Mouse (Mus musculus): ENCODE data around the gene Mrps35. TPM values are rescaled to one million over a fixed set of nuclear protein-coding genes. Genes with fewer than 3 reads are reported as not detected.

Mrps35 gene
- 69.9 and 70.8 TPM in 2 replicates for polyA plus RNA-seq (2016; fragmentation: Nextera tagmentation; extraction: Ambion mirVana)

- Histone ChIP-seq H3K27ac (peak within 1 kb of the TSS; percentile 88), H3K36me3 (0 out of 2 replicates have a peak, but pooled peaks cover 16% of the 10 kb centered on the region), H3K4me3 (peak within 1 kb of the TSS; percentile 91), H3K9ac (peak within 1 kb of the TSS; percentile 86), H3K9me3 (replicated peaks) (no peaks in the 10 kb centered on the region), H3K27me3 (0 out of 2 replicates have a peak, but pooled peaks cover 5% of the 10 kb centered on the region), H3K4me2 (replicated peaks) (peak within 1 kb of the TSS; percentile 66), H3K4me1 (peaks cover 21% of the 10 kb centered on the region)
- 3% methylated on average over 66 of the region's 66 CpGs for WGBS
- peak; percentile 100 for ATAC-seq (ENCODE audit: low FRiP score)
Measured at GRCm38 (mm10) chr6:147042291-147043290, at the start of gene Mrps35. Gene Mrps35, plus strand, starts transcription at chr6:147042764.

GRCm38 (mm10) chr6:146994236-146994635 is 48.3 kb upstream of the Mrps35 start:
- WGBS: 39% methylated on average over 5 of the region's 5 CpGs
- no peak overlapping the region for H3K4me3 ChIP-seq
- H3K27me3 ChIP-seq: no peaks in the 10 kb centered on the region
- H3K27ac ChIP-seq: no peak overlapping the region
- no peaks in the 10 kb centered on the region for H3K4me1 ChIP-seq
- no peak overlapping the region for H3K4me2 ChIP-seq (replicated peaks)
- no peak overlapping the region for H3K9ac ChIP-seq
- H3K9me3 ChIP-seq (replicated peaks): no peaks in the 10 kb centered on the region
- no peaks in the 10 kb centered on the region for H3K36me3 ChIP-seq
- no peak for ATAC-seq (ENCODE audit: low FRiP score)

- no peak overlapping the region for H3K4me2 ChIP-seq (replicated peaks)
- H3K9me3 ChIP-seq (replicated peaks): no peaks in the 10 kb centered on the region
- H3K27me3 ChIP-seq: no peaks in the 10 kb centered on the region
- H3K4me1 ChIP-seq: no peaks in the 10 kb centered on the region
- H3K36me3 ChIP-seq: no peaks in the 10 kb centered on the region
- no peak overlapping the region for H3K4me3 ChIP-seq
- H3K27ac ChIP-seq: no peak overlapping the region
- peak; percentile 46; the same call in 1 of the 2 replicates for ATAC-seq (ENCODE audit: low FRiP score)
- 52% methylated on average over 1 of the region's 2 CpGs for WGBS
- H3K9ac ChIP-seq: no peak overlapping the region
Measured at GRCm38 (mm10) chr6:146995391-146995790, 47.2 kb upstream of the Mrps35 start.

- no peaks in the 10 kb centered on the region for H3K36me3 ChIP-seq
- no peaks in the 10 kb centered on the region for H3K9me3 ChIP-seq (replicated peaks)
- no peak overlapping the region for H3K4me3 ChIP-seq
- 84% methylated on average over 6 of the region's 6 CpGs for WGBS
- no peak overlapping the region for H3K9ac ChIP-seq
- no peak overlapping the region for H3K4me2 ChIP-seq (replicated peaks)
- no peak overlapping the region for H3K27ac ChIP-seq
- no peak for ATAC-seq (ENCODE audit: low FRiP score)
- H3K27me3 ChIP-seq: no peaks in the 10 kb centered on the region
- no peaks in the 10 kb centered on the region for H3K4me1 ChIP-seq
Measured at GRCm38 (mm10) chr6:146995878-146996277, 46.7 kb upstream of the Mrps35 start.

GRCm38 (mm10) chr6:146997006-146997405 is 45.6 kb upstream of the Mrps35 start:
- no peaks in the 10 kb centered on the region for H3K36me3 ChIP-seq
- no peaks in the 10 kb centered on the region for H3K9me3 ChIP-seq (replicated peaks)
- 88% methylated on average over 6 of the region's 6 CpGs for WGBS
- no peak overlapping the region for H3K4me2 ChIP-seq (replicated peaks)
- no peak for ATAC-seq (ENCODE audit: low FRiP score)
- no peaks in the 10 kb centered on the region for H3K27me3 ChIP-seq
- H3K4me3 ChIP-seq: no peak overlapping the region
- H3K4me1 ChIP-seq: no peaks in the 10 kb centered on the region
- H3K27ac ChIP-seq: no peak overlapping the region
- H3K9ac ChIP-seq: no peak overlapping the region

GRCm38 (mm10) chr6:146998710-146999109 is 43.9 kb upstream of the Mrps35 start:
- H3K27me3 ChIP-seq: no peaks in the 10 kb centered on the region
- H3K4me3 ChIP-seq: no peak overlapping the region
- H3K4me1 ChIP-seq: no peaks in the 10 kb centered on the region
- no peaks in the 10 kb centered on the region for H3K36me3 ChIP-seq
- H3K9me3 ChIP-seq (replicated peaks): no peaks in the 10 kb centered on the region
- ATAC-seq (ENCODE audit: low FRiP score): no peak
- 95% methylated on average over 4 of the region's 4 CpGs for WGBS
- H3K9ac ChIP-seq: no peak overlapping the region
- no peak overlapping the region for H3K4me2 ChIP-seq (replicated peaks)
- H3K27ac ChIP-seq: no peak overlapping the region

- Histone ChIP-seq H3K36me3 (no peaks in the 10 kb centered on the region), H3K27ac (no peak overlapping the region), H3K4me1 (no peaks in the 10 kb centered on the region), H3K27me3 (no peaks in the 10 kb centered on the region), H3K4me2 (replicated peaks) (no peak overlapping the region), H3K4me3 (no peak overlapping the region), H3K9me3 (replicated peaks) (no peaks in the 10 kb centered on the region), H3K9ac (no peak overlapping the region)
- WGBS: 86% methylated on average over 9 of the region's 9 CpGs
- no peak for ATAC-seq (ENCODE audit: low FRiP score)
Measured at GRCm38 (mm10) chr6:146999302-146999701, 43.3 kb upstream of the Mrps35 start.

- Histone ChIP-seq H3K4me2 (replicated peaks) (no peak overlapping the region), H3K9me3 (replicated peaks) (no peaks in the 10 kb centered on the region), H3K4me3 (no peak overlapping the region), H3K36me3 (no peaks in the 10 kb centered on the region), H3K27me3 (no peaks in the 10 kb centered on the region), H3K27ac (no peak overlapping the region), H3K4me1 (no peaks in the 10 kb centered on the region), H3K9ac (no peak overlapping the region)
- 64% methylated on average over 2 of the region's 2 CpGs for WGBS
- no peak for ATAC-seq (ENCODE audit: low FRiP score)
Measured at GRCm38 (mm10) chr6:146999755-147000154, 42.8 kb upstream of the Mrps35 start.

- no peak overlapping the region for H3K4me3 ChIP-seq
- WGBS: 56% methylated on average over 3 of the region's 3 CpGs
- H3K27ac ChIP-seq: no peak overlapping the region
- H3K36me3 ChIP-seq: peaks cover 4% of the 10 kb centered on the region; the same call in 1 of the 2 replicates
- no peak overlapping the region for H3K4me2 ChIP-seq (replicated peaks)
- no peaks in the 10 kb centered on the region for H3K4me1 ChIP-seq
- ATAC-seq (ENCODE audit: low FRiP score): no peak
- no peaks in the 10 kb centered on the region for H3K27me3 ChIP-seq
- no peaks in the 10 kb centered on the region for H3K9me3 ChIP-seq (replicated peaks)
- H3K9ac ChIP-seq: no peak overlapping the region
Measured at GRCm38 (mm10) chr6:147008148-147008547, 34.4 kb upstream of the Mrps35 start.

GRCm38 (mm10) chr6:147010358-147010757 is 32.2 kb upstream of the Mrps35 start:
- H3K9ac ChIP-seq: no peak overlapping the region
- H3K27me3 ChIP-seq: no peaks in the 10 kb centered on the region
- WGBS: 86% methylated on average over 6 of the region's 6 CpGs
- H3K9me3 ChIP-seq (replicated peaks): no peaks in the 10 kb centered on the region
- H3K4me3 ChIP-seq: no peak overlapping the region
- peaks cover 4% of the 10 kb centered on the region; the same call in 1 of the 2 replicates for H3K36me3 ChIP-seq
- ATAC-seq (ENCODE audit: low FRiP score): no peak
- H3K4me1 ChIP-seq: no peaks in the 10 kb centered on the region
- no peak overlapping the region for H3K27ac ChIP-seq
- H3K4me2 ChIP-seq (replicated peaks): no peak overlapping the region

- Histone ChIP-seq H3K4me2 (replicated peaks) (no peak overlapping the region), H3K36me3 (peaks cover 4% of the 10 kb centered on the region; the same call in 1 of the 2 replicates), H3K4me1 (no peaks in the 10 kb centered on the region), H3K4me3 (no peak overlapping the region), H3K9me3 (replicated peaks) (no peaks in the 10 kb centered on the region), H3K27me3 (no peaks in the 10 kb centered on the region), H3K9ac (no peak overlapping the region), H3K27ac (no peak overlapping the region)
- WGBS: 88% methylated on average over 15 of the region's 15 CpGs
- ATAC-seq (ENCODE audit: low FRiP score): no peak
Measured at GRCm38 (mm10) chr6:147010811-147011520, 31.6 kb upstream of the Mrps35 start.

- H3K27ac ChIP-seq: no peak overlapping the region
- no peaks in the 10 kb centered on the region for H3K4me1 ChIP-seq
- H3K4me3 ChIP-seq: no peak overlapping the region
- H3K27me3 ChIP-seq: no peaks in the 10 kb centered on the region
- ATAC-seq (ENCODE audit: low FRiP score): no peak
- no peak overlapping the region for H3K4me2 ChIP-seq (replicated peaks)
- 0 out of 2 replicates have a peak, but pooled peaks cover under 1% of the 10 kb centered on the region for H3K36me3 ChIP-seq
- H3K9me3 ChIP-seq (replicated peaks): no peaks in the 10 kb centered on the region
- 73% methylated on average over 6 of the region's 6 CpGs for WGBS
- H3K9ac ChIP-seq: no peak overlapping the region
Measured at GRCm38 (mm10) chr6:147011555-147011954, 31.0 kb upstream of the Mrps35 start.
